Mouse (Mus musculus) cerebellum, adult 11-12 months (tissue): ENCODE data around the gene Gm13084.
"Not testable (repeated sequence)": the region's sequence is repeated elsewhere in the genome, so short reads cannot be mapped to it uniquely, and the experiment has no call there.

ENCODE experiments used
- DNase-seq: peaks from one replicate; pipeline ENCODE4 v3.0.0; 2022

Gm13084 gene

DNA sequence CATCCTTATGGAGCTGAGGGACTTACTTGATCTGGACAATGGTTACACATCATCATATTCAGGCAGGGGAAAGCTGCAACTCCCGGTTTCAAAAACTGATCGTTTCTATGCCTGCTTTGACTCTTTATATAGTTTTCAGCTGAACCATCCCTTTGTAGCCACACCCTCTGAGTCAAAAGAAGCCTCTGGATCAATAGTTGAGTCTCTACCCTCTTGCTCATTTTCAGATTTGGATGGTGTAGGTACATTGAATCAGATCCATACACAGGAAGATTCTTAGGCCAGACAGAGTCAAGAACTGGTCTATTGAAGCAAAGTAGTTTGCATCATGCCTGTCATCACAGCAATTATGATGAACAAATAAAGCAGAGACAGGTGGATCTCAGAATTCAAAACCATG is at the start of gene Gm13084:
Gm13084 (minus strand) TSS at position 101 of the 400 bp plus-strand sequence.
- DNase-seq = no peak

DNA sequence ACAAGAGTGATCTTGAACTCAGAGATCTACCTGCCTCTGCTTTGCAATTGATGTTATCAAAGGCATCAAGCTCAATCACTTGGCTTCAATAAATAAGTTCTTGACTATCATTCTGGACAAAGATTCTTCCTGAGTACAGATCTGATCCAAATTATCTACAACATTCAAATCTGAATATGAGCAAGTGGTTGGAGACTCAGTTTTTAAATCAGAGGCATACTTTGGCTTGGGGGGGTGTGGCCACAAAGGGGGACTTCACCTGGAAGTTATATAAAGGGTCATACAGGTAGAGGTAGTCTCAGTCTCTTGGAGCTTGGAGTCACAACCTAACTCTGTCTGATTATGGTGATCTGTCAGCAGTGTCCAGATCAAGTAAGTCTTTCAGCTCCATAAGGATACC is 30.3 kb upstream of the Gm13084 start, which contains the start of gene Gm13103:
Gm13103 (plus strand) TSS at position 301 of the 400 bp plus-strand sequence.
- not testable (repeated sequence) for DNase-seq

DNA sequence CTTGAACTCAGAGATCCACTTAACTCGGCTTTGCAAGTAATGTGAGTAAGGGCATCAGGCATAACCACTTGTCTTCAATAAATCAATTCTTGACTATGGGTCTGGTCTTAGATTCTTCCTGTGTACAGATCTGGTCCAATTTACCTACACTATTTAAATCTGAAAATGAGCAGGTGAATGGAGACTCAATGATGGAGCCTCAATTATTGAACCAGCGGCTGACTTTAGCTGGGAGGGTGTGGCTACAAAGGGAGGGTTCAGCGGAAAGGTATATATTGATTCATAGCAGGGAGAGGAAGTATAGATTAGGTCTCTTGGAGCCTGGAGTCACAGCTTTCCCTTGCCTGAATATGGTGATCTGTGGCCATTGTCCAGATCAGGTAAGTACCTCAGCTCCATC is 26.8 kb downstream of the Gm13084 start, which contains the start of gene Gm13023:
Gm13023 (plus strand) TSS at position 301 of the 400 bp plus-strand sequence.
- DNase-seq = not testable (repeated sequence)
